Mouse (Mus musculus): ENCODE data around the gene AI182371. TPM values are rescaled to one million over a fixed set of nuclear protein-coding genes. Genes with fewer than 3 reads are reported as not detected.

The AI182371 gene
- total RNA-seq, 1 experiment: 0.58 TPM

DNA sequence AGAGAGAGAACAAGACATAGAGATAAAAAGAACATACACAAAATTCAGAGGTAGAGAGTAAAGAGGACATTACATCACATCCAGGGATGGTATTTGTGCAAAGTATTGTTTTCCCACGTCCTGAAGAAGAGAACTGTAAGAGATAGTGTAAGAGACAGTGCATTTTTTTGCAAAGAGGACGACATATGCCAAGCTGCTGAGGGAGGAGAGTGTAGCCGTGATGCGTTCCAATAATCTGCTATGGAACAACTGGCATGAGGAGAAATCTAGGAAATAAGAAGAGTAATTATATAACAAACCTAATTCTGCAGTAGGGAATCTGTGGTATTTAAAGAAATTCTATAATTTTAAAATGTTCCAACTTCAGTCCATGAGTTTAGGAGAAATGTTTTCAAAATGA is 13.9 kb downstream of the AI182371 start:
- Histone ChIP-seq H3K4me3 (ENCODE audit: insufficient read depth in 1 of 2, low read depth in 1 of 2, low read length in 2 of 2, poor library complexity in 1 of 2, severe bottlenecking in 1 of 2) (no peak overlapping the region), H3K36me3 (ENCODE audit: control insufficient read depth, insufficient read depth, low read length, poor library complexity, severe bottlenecking) (no peaks in the 10 kb centered on the region), H3K4me1 (ENCODE audit: control insufficient read depth in 2 of 2, insufficient read depth in 2 of 2, low read length in 2 of 2, poor library complexity in 1 of 2) (no peaks in the 10 kb centered on the region), H3K9ac (ENCODE audit: insufficient read depth, low read depth, low read length, poor library complexity, severe bottlenecking) (no peak overlapping the region), H3K27ac (ENCODE audit: insufficient read depth, low read depth, low read length, poor library complexity, severe bottlenecking) (no peak overlapping the region), H3K9me3 (ENCODE audit: control insufficient read depth, insufficient read depth, low read depth, low read length) (no peaks in the 10 kb centered on the region)
- in situ Hi-C loops (cut with MboI; ENCODE audit: low sequenced_read_pairs in 2 of 2, unreplicated experiment in 2 of 2): no loop called here
- TF ChIP-seq ZNF384 (IDR thresholded peaks at IDR 0.05; ENCODE audit: low read depth, low read length) (no peak), HCFC1 (IDR thresholded peaks at IDR 0.05; ENCODE audit: borderline replicate concordance, insufficient read depth, low read length) (no peak), MAFK (IDR thresholded peaks at IDR 0.05; ENCODE audit: insufficient read depth, low read depth, low read length) (no peak), ZC3H11A (IDR thresholded peaks at IDR 0.05; ENCODE audit: borderline replicate concordance, low read depth, low read length) (no peak), CHD2 (IDR thresholded peaks at IDR 0.05; ENCODE audit: low read depth, low read length) (no peak)
- no peak for DNase-seq (ENCODE audit: low read depth, low spot score)

- H3K36me3 ChIP-seq (ENCODE audit: control insufficient read depth, insufficient read depth, low read length, poor library complexity, severe bottlenecking): no peaks in the 10 kb centered on the region
- no peaks in the 10 kb centered on the region for H3K9me3 ChIP-seq (ENCODE audit: control insufficient read depth, insufficient read depth, low read depth, low read length)
- H3K4me1 ChIP-seq (ENCODE audit: control insufficient read depth in 2 of 2, insufficient read depth in 2 of 2, low read length in 2 of 2, poor library complexity in 1 of 2): no peaks in the 10 kb centered on the region
- H3K27ac ChIP-seq (ENCODE audit: insufficient read depth, low read depth, low read length, poor library complexity, severe bottlenecking): no peak overlapping the region
- no peak for DNase-seq (ENCODE audit: low read depth, low spot score)
- no peak overlapping the region for H3K9ac ChIP-seq (ENCODE audit: insufficient read depth, low read depth, low read length, poor library complexity, severe bottlenecking)
- in situ Hi-C loops (cut with MboI; ENCODE audit: low sequenced_read_pairs in 2 of 2, unreplicated experiment in 2 of 2): no loop called here
- no peak overlapping the region for H3K4me3 ChIP-seq (ENCODE audit: insufficient read depth in 1 of 2, low read depth in 1 of 2, low read length in 2 of 2, poor library complexity in 1 of 2, severe bottlenecking in 1 of 2)
- TF ChIP-seq MAFK (IDR thresholded peaks at IDR 0.05; ENCODE audit: insufficient read depth, low read depth, low read length): no peak
- no peak for TF ChIP-seq HCFC1 (IDR thresholded peaks at IDR 0.05; ENCODE audit: borderline replicate concordance, insufficient read depth, low read length)
- no peak for TF ChIP-seq ZNF384 (IDR thresholded peaks at IDR 0.05; ENCODE audit: low read depth, low read length)
- TF ChIP-seq ZC3H11A (IDR thresholded peaks at IDR 0.05; ENCODE audit: borderline replicate concordance, low read depth, low read length): no peak
- no peak for TF ChIP-seq CHD2 (IDR thresholded peaks at IDR 0.05; ENCODE audit: low read depth, low read length)
These were observed 22.2 kb downstream of the AI182371 start for GRCm38 (mm10) chr2:35079166-35079565.

DNA sequence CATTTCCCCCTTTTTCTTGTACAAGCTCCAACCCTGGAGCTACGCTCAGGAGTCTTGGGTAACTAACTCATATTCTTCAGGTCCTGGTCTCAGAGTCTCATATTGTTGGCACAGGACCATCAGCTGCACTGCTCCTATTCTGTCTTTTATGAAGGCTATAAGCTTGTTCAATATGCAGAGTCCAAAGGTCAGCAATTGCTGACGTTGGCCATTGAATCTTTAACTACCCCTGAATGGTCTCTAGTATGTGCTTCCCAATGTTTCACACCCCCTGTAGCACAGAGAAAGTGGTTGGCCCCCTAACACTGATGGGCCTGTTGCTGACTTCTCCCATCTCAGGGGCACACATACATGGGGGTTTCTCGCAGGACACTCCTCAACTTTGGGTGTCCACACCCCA is 27.0 kb downstream of the AI182371 start:
- TF ChIP-seq ZNF384 (IDR thresholded peaks at IDR 0.05; ENCODE audit: low read depth, low read length) (no peak), HCFC1 (IDR thresholded peaks at IDR 0.05; ENCODE audit: borderline replicate concordance, insufficient read depth, low read length) (no peak), ZC3H11A (IDR thresholded peaks at IDR 0.05; ENCODE audit: borderline replicate concordance, low read depth, low read length) (no peak), CHD2 (IDR thresholded peaks at IDR 0.05; ENCODE audit: low read depth, low read length) (no peak), MAFK (IDR thresholded peaks at IDR 0.05; ENCODE audit: insufficient read depth, low read depth, low read length) (no peak)
- in situ Hi-C loops (cut with MboI; ENCODE audit: low sequenced_read_pairs in 2 of 2, unreplicated experiment in 2 of 2): no loop called here

GRCm38 (mm10) chr2:35072547-35072946 is 28.8 kb downstream of the AI182371 start:
- in situ Hi-C loops (cut with MboI; ENCODE audit: low sequenced_read_pairs in 2 of 2, unreplicated experiment in 2 of 2): no loop called here
- TF ChIP-seq HCFC1 (IDR thresholded peaks at IDR 0.05; ENCODE audit: borderline replicate concordance, insufficient read depth, low read length) (no peak), MAFK (IDR thresholded peaks at IDR 0.05; ENCODE audit: insufficient read depth, low read depth, low read length) (no peak), CHD2 (IDR thresholded peaks at IDR 0.05; ENCODE audit: low read depth, low read length) (no peak), ZC3H11A (IDR thresholded peaks at IDR 0.05; ENCODE audit: borderline replicate concordance, low read depth, low read length) (no peak), ZNF384 (IDR thresholded peaks at IDR 0.05; ENCODE audit: low read depth, low read length) (no peak)
- H3K4me3 ChIP-seq (ENCODE audit: insufficient read depth in 1 of 2, low read depth in 1 of 2, low read length in 2 of 2, poor library complexity in 1 of 2, severe bottlenecking in 1 of 2): no peak overlapping the region
- no peak overlapping the region for H3K9ac ChIP-seq (ENCODE audit: insufficient read depth, low read depth, low read length, poor library complexity, severe bottlenecking)
- H3K36me3 ChIP-seq (ENCODE audit: control insufficient read depth, insufficient read depth, low read length, poor library complexity, severe bottlenecking): no peaks in the 10 kb centered on the region
- no peak for DNase-seq (ENCODE audit: low read depth, low spot score)
- no peaks in the 10 kb centered on the region for H3K9me3 ChIP-seq (ENCODE audit: control insufficient read depth, insufficient read depth, low read depth, low read length)
- H3K4me1 ChIP-seq (ENCODE audit: control insufficient read depth in 2 of 2, insufficient read depth in 2 of 2, low read length in 2 of 2, poor library complexity in 1 of 2): no peaks in the 10 kb centered on the region
- no peak overlapping the region for H3K27ac ChIP-seq (ENCODE audit: insufficient read depth, low read depth, low read length, poor library complexity, severe bottlenecking)

More for the DNA sequence above, 27.0 kb downstream of the AI182371 start:
- DNase-seq (ENCODE audit: low read depth, low spot score): no peak
- H3K4me3 ChIP-seq (ENCODE audit: insufficient read depth in 1 of 2, low read depth in 1 of 2, low read length in 2 of 2, poor library complexity in 1 of 2, severe bottlenecking in 1 of 2): no peak overlapping the region
- no peaks in the 10 kb centered on the region for H3K4me1 ChIP-seq (ENCODE audit: control insufficient read depth in 2 of 2, insufficient read depth in 2 of 2, low read length in 2 of 2, poor library complexity in 1 of 2)
- no peak overlapping the region for H3K9ac ChIP-seq (ENCODE audit: insufficient read depth, low read depth, low read length, poor library complexity, severe bottlenecking)
- H3K9me3 ChIP-seq (ENCODE audit: control insufficient read depth, insufficient read depth, low read depth, low read length): no peaks in the 10 kb centered on the region
- H3K36me3 ChIP-seq (ENCODE audit: control insufficient read depth, insufficient read depth, low read length, poor library complexity, severe bottlenecking): no peaks in the 10 kb centered on the region
- H3K27ac ChIP-seq (ENCODE audit: insufficient read depth, low read depth, low read length, poor library complexity, severe bottlenecking): no peak overlapping the region

DNA sequence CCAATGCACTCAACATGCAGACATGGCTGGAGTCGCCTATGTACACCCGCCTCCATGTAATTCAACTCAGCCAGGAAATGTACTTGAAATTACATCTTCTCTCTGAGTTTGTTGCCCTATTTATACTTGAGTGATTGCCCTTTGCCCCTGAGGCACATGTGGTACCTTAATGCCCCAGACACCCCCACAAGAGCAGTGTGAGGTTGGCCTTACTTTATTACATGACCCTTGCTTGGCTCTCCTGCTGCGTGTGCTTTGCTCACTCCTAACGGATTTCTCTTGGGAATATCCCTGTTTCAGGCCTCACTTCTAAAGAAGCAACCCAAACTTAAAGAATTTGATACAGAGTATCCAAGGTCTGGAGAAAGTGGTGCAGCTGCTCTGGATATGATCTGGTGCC is 31.1 kb downstream of the AI182371 start:
- no peaks in the 10 kb centered on the region for H3K4me1 ChIP-seq (ENCODE audit: control insufficient read depth in 2 of 2, insufficient read depth in 2 of 2, low read length in 2 of 2, poor library complexity in 1 of 2)
- H3K9ac ChIP-seq (ENCODE audit: insufficient read depth, low read depth, low read length, poor library complexity, severe bottlenecking): no peak overlapping the region
- H3K4me3 ChIP-seq (ENCODE audit: insufficient read depth in 1 of 2, low read depth in 1 of 2, low read length in 2 of 2, poor library complexity in 1 of 2, severe bottlenecking in 1 of 2): no peak overlapping the region
- no peaks in the 10 kb centered on the region for H3K9me3 ChIP-seq (ENCODE audit: control insufficient read depth, insufficient read depth, low read depth, low read length)
- no peak for DNase-seq (ENCODE audit: low read depth, low spot score)
- H3K27ac ChIP-seq (ENCODE audit: insufficient read depth, low read depth, low read length, poor library complexity, severe bottlenecking): no peak overlapping the region
- TF ChIP-seq MAFK (IDR thresholded peaks at IDR 0.05; ENCODE audit: insufficient read depth, low read depth, low read length) (no peak), ZNF384 (IDR thresholded peaks at IDR 0.05; ENCODE audit: low read depth, low read length) (no peak), ZC3H11A (IDR thresholded peaks at IDR 0.05; ENCODE audit: borderline replicate concordance, low read depth, low read length) (no peak), CHD2 (IDR thresholded peaks at IDR 0.05; ENCODE audit: low read depth, low read length) (no peak), HCFC1 (IDR thresholded peaks at IDR 0.05; ENCODE audit: borderline replicate concordance, insufficient read depth, low read length) (no peak)
- no peaks in the 10 kb centered on the region for H3K36me3 ChIP-seq (ENCODE audit: control insufficient read depth, insufficient read depth, low read length, poor library complexity, severe bottlenecking)
- in situ Hi-C loops (cut with MboI; ENCODE audit: low sequenced_read_pairs in 2 of 2, unreplicated experiment in 2 of 2): no loop called here
